Mouse (Mus musculus): ENCODE measurements around the gene Ubap1. TPM values are rescaled to one million over a fixed set of nuclear protein-coding genes. Genes with fewer than 3 reads are reported as not detected.

Ubap1 gene
- polyA plus RNA-seq, 1 experiment from 2014 or later: 53.0 TPM

- Histone ChIP-seq H3K4me3 (replicated peaks; ENCODE audit: low read length) (no peak overlapping the region), H3K27me3 (ENCODE audit: control insufficient read depth, insufficient read depth, low read length) (no peaks in the 10 kb centered on the region), H3K4me2 (ENCODE audit: low read depth, low read length) (no peak overlapping the region), H3K36me3 (ENCODE audit: control insufficient read depth, insufficient read depth, low read length) (0 out of 2 replicates have a peak, but pooled peaks cover 5% of the 10 kb centered on the region), H3K9me3 (replicated peaks; ENCODE audit: control insufficient read depth, low read length) (no peaks in the 10 kb centered on the region), H3K27ac (ENCODE audit: low read length) (no peak overlapping the region), H3K9ac (ENCODE audit: low read length) (no peak overlapping the region), H3K4me1 (ENCODE audit: control insufficient read depth, insufficient read depth, low read length) (no peaks in the 10 kb centered on the region)
- 89% methylated on average over 9 of the region's 9 CpGs for WGBS
- no peak for ATAC-seq (ENCODE audit: insufficient read depth, low FRiP score)
Measured at GRCm38 (mm10) chr4:41369702-41370437, 21.1 kb downstream of the Ubap1 start.

GRCm38 (mm10) chr4:41377567-41377966, 28.8 kb downstream of the Ubap1 start:
- H3K9me3 ChIP-seq (replicated peaks; ENCODE audit: control insufficient read depth, low read length): no peaks in the 10 kb centered on the region
- H3K9ac ChIP-seq (ENCODE audit: low read length): no peak overlapping the region
- no peak overlapping the region for H3K4me2 ChIP-seq (ENCODE audit: low read depth, low read length)
- H3K36me3 ChIP-seq (ENCODE audit: control insufficient read depth, insufficient read depth, low read length): peaks cover 28% of the 10 kb centered on the region; the same call in 1 of the 2 replicates
- H3K4me3 ChIP-seq (replicated peaks; ENCODE audit: low read length): no peak overlapping the region
- H3K27ac ChIP-seq (ENCODE audit: low read length): no peak overlapping the region
- no peaks in the 10 kb centered on the region for H3K27me3 ChIP-seq (ENCODE audit: control insufficient read depth, insufficient read depth, low read length)
- H3K4me1 ChIP-seq (ENCODE audit: control insufficient read depth, insufficient read depth, low read length): no peaks in the 10 kb centered on the region
- no peak for ATAC-seq (ENCODE audit: insufficient read depth, low FRiP score)

- no peak overlapping the region for H3K4me2 ChIP-seq (ENCODE audit: low read depth, low read length)
- no peak overlapping the region for H3K9ac ChIP-seq (ENCODE audit: low read length)
- H3K27ac ChIP-seq (ENCODE audit: low read length): no peak overlapping the region
- no peaks in the 10 kb centered on the region for H3K4me1 ChIP-seq (ENCODE audit: control insufficient read depth, insufficient read depth, low read length)
- H3K4me3 ChIP-seq (replicated peaks; ENCODE audit: low read length): no peak overlapping the region
- no peaks in the 10 kb centered on the region for H3K9me3 ChIP-seq (replicated peaks; ENCODE audit: control insufficient read depth, low read length)
- no peak for ATAC-seq (ENCODE audit: insufficient read depth, low FRiP score)
- H3K27me3 ChIP-seq (ENCODE audit: control insufficient read depth, insufficient read depth, low read length): no peaks in the 10 kb centered on the region
- 92% methylated on average over 5 of the region's 5 CpGs for WGBS
- H3K36me3 ChIP-seq (ENCODE audit: control insufficient read depth, insufficient read depth, low read length): peaks cover 25% of the 10 kb centered on the region; the same call in 1 of the 2 replicates
Measured at GRCm38 (mm10) chr4:41381213-41381950, 32.6 kb downstream of the Ubap1 start.

- Histone ChIP-seq H3K27me3 (ENCODE audit: control insufficient read depth, insufficient read depth, low read length) (no peaks in the 10 kb centered on the region), H3K36me3 (ENCODE audit: control insufficient read depth, insufficient read depth, low read length) (peaks cover 13% of the 10 kb centered on the region; the same call in 1 of the 2 replicates), H3K4me1 (ENCODE audit: control insufficient read depth, insufficient read depth, low read length) (no peaks in the 10 kb centered on the region), H3K9ac (ENCODE audit: low read length) (no peak overlapping the region), H3K4me2 (ENCODE audit: low read depth, low read length) (no peak overlapping the region), H3K4me3 (replicated peaks; ENCODE audit: low read length) (no peak overlapping the region), H3K9me3 (replicated peaks; ENCODE audit: control insufficient read depth, low read length) (no peaks in the 10 kb centered on the region), H3K27ac (ENCODE audit: low read length) (no peak overlapping the region)
- no peak for ATAC-seq (ENCODE audit: insufficient read depth, low FRiP score)
- WGBS: 55% methylated on average over 1 of the region's 1 CpGs
Measured at GRCm38 (mm10) chr4:41386412-41386975, 37.7 kb downstream of the Ubap1 start.

GRCm38 (mm10) chr4:41387755-41388469, 39.1 kb downstream of the Ubap1 start:
- no peaks in the 10 kb centered on the region for H3K9me3 ChIP-seq (replicated peaks; ENCODE audit: control insufficient read depth, low read length)
- peak; percentile 51; the same call in 1 of the 2 replicates for ATAC-seq (ENCODE audit: insufficient read depth, low FRiP score)
- no peaks in the 10 kb centered on the region for H3K27me3 ChIP-seq (ENCODE audit: control insufficient read depth, insufficient read depth, low read length)
- WGBS: 54% methylated on average over 7 of the region's 7 CpGs
- no peak overlapping the region for H3K4me3 ChIP-seq (replicated peaks; ENCODE audit: low read length)
- H3K4me2 ChIP-seq (ENCODE audit: low read depth, low read length): no peak overlapping the region
- H3K9ac ChIP-seq (ENCODE audit: low read length): peak overlapping the region; percentile 10; the same call in 1 of the 2 replicates
- peaks cover 10% of the 10 kb centered on the region; the same call in 1 of the 2 replicates for H3K36me3 ChIP-seq (ENCODE audit: control insufficient read depth, insufficient read depth, low read length)
- peak overlapping the region; percentile 21; the same call in 1 of the 2 replicates for H3K27ac ChIP-seq (ENCODE audit: low read length)
- no peaks in the 10 kb centered on the region for H3K4me1 ChIP-seq (ENCODE audit: control insufficient read depth, insufficient read depth, low read length)

- no peak for ATAC-seq (ENCODE audit: insufficient read depth, low FRiP score)
- Histone ChIP-seq H3K36me3 (ENCODE audit: control insufficient read depth, insufficient read depth, low read length) (peaks cover 10% of the 10 kb centered on the region; the same call in 1 of the 2 replicates), H3K4me2 (ENCODE audit: low read depth, low read length) (no peak overlapping the region), H3K4me1 (ENCODE audit: control insufficient read depth, insufficient read depth, low read length) (no peaks in the 10 kb centered on the region), H3K9me3 (replicated peaks; ENCODE audit: control insufficient read depth, low read length) (no peaks in the 10 kb centered on the region), H3K9ac (ENCODE audit: low read length) (no peak overlapping the region), H3K4me3 (replicated peaks; ENCODE audit: low read length) (no peak overlapping the region), H3K27me3 (ENCODE audit: control insufficient read depth, insufficient read depth, low read length) (no peaks in the 10 kb centered on the region), H3K27ac (ENCODE audit: low read length) (no peak overlapping the region)
- 79% methylated on average over 5 of the region's 5 CpGs for WGBS
Measured at GRCm38 (mm10) chr4:41388616-41389015, 39.8 kb downstream of the Ubap1 start.

GRCm38 (mm10) chr4:41389240-41389639, 40.4 kb downstream of the Ubap1 start:
- peaks cover 10% of the 10 kb centered on the region; the same call in 1 of the 2 replicates for H3K36me3 ChIP-seq (ENCODE audit: control insufficient read depth, insufficient read depth, low read length)
- H3K9me3 ChIP-seq (replicated peaks; ENCODE audit: control insufficient read depth, low read length): no peaks in the 10 kb centered on the region
- WGBS: 84% methylated on average over 5 of the region's 5 CpGs
- no peak overlapping the region for H3K4me3 ChIP-seq (replicated peaks; ENCODE audit: low read length)
- H3K4me2 ChIP-seq (ENCODE audit: low read depth, low read length): no peak overlapping the region
- no peak overlapping the region for H3K9ac ChIP-seq (ENCODE audit: low read length)
- ATAC-seq (ENCODE audit: insufficient read depth, low FRiP score): no peak
- no peak overlapping the region for H3K27ac ChIP-seq (ENCODE audit: low read length)
- H3K4me1 ChIP-seq (ENCODE audit: control insufficient read depth, insufficient read depth, low read length): no peaks in the 10 kb centered on the region
- no peaks in the 10 kb centered on the region for H3K27me3 ChIP-seq (ENCODE audit: control insufficient read depth, insufficient read depth, low read length)

- 35% methylated on average over 3 of the region's 3 CpGs for WGBS
- Histone ChIP-seq H3K27ac (ENCODE audit: low read length) (no peak overlapping the region), H3K27me3 (ENCODE audit: control insufficient read depth, insufficient read depth, low read length) (no peaks in the 10 kb centered on the region), H3K9ac (ENCODE audit: low read length) (no peak overlapping the region), H3K4me3 (replicated peaks; ENCODE audit: low read length) (no peak overlapping the region), H3K36me3 (ENCODE audit: control insufficient read depth, insufficient read depth, low read length) (peaks cover 10% of the 10 kb centered on the region; the same call in 1 of the 2 replicates), H3K4me2 (ENCODE audit: low read depth, low read length) (no peak overlapping the region), H3K4me1 (ENCODE audit: control insufficient read depth, insufficient read depth, low read length) (no peaks in the 10 kb centered on the region), H3K9me3 (replicated peaks; ENCODE audit: control insufficient read depth, low read length) (no peaks in the 10 kb centered on the region)
- ATAC-seq (ENCODE audit: insufficient read depth, low FRiP score): no peak
Measured at GRCm38 (mm10) chr4:41390122-41390521, 41.3 kb downstream of the Ubap1 start.
